Mouse (Mus musculus): ENCODE results near the gene Ldhd.

- TF ChIP-seq CTCF (IDR thresholded peaks at IDR 0.05; ENCODE audit: low read depth): no peak
- TF ChIP-seq EP300 (IDR thresholded peaks at IDR 0.05; ENCODE audit: low read depth): no peak
These were observed at the start of gene Ldhd for GRCm38 (mm10) chr8:111630105-111630521.

Data from heart, postnatal 0 days (tissue).